In the genomic region with DNA sequence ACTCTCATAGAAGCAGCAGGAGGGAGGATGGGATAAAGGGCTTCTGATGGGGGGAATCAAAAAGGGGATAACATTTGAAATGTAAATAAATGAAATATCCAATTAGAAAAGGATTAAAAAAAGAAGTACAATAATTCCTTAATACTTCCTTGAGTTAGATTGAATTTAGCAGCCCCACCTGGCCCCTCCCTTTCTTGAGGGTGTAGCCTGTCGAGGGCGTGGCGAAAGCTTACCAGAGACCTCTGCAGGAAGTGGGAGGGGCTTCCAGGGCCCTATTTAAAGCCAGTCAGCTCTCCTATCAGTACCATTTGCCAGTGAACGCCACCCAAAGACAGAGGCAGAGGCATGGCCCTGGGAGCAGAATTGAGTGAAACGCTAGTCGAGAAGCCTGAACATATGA, we compare ENCODE assay signal across 16 mouse cellular contexts. TPM values are rescaled to one million over a fixed set of nuclear protein-coding genes. Genes with fewer than 3 reads are reported as not detected.
"Had no signal": no experiment of that assay in that cellular context is flagged by ENCODE, and none has a peak within 500 bp of the region (broad histone marks: within the 10 kb centered on the region; RNA-seq: fewer than 3 reads in every experiment).

A gene (plus strand): TSS at position 304 of the 400 bp plus-strand sequence.

RNA-seq across cellular contexts. Expression of the gene that starts here (rescaled TPM):
- total RNA-seq: heart, postnatal 10 days; heart, postnatal 14 days; heart, postnatal 25 days; heart, postnatal 36 days; heart, postnatal 4 days; hematopoietic stem cell, adult 5-6 weeks; hindbrain, postnatal 0 days; layer of hippocampus, adult 18-20 months; layer of hippocampus, adult 2 months; layer of hippocampus, adult 8-10 months; layer of hippocampus, postnatal 10 days; layer of hippocampus, postnatal 14 days; layer of hippocampus, postnatal 25 days; layer of hippocampus, postnatal 36 days; left cerebral cortex, adult 18-20 months; left cerebral cortex, adult 2 months had no signal
